Mouse (Mus musculus): ENCODE data around the gene Papss1. TPM values are rescaled to one million over a fixed set of nuclear protein-coding genes. Genes with fewer than 3 reads are reported as not detected.

Papss1 gene
- 73.7 and 77.3 TPM in 2 replicates for polyA plus RNA-seq (2012; rRNA removed)

DNA sequence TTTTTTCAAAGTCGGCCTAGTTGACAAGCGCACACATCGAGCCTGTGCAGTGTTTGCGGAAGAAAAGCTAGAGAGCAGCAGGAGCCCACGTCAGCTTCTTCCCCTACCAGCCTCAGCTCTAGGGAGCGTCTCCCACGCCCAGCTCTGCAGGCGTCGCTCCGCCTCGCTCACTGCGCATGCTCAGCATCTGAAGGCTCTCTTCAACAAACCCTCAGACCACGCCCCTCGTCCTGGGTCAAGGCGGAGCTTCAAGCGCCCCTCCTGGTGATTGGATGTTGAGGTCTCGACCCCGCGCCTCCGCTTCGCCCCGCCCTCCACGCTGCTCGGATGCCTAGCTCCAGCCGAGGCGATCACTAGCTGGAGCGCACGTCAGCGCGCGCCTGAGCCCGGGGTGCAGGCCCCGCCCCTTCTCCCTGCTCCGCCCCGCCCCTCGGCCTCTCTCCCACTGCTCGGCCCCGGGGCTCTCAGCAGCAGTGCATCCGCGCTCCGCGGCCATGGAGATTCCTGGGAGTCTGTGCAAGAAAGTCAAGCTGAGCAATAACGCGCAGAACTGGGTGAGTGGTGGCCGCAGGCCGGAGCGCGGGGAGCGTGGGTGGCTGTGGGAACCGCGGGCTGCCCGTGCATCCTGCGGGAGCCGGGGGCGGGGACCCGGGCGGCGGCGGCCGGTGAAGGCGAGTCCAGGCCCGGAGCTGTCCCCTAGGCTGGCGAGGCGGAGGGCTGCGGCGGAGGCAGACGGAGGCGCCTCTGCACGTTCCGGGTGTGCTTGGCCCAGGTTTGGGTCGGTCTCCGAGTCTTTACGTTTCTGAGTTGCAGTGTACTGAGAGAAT is at the start of gene Papss1:
Gene Papss1 (plus strand): TSS at position 339 of the 827 bp plus-strand sequence.

Other genes starting within 250 kb of the Papss1 start
- gene Sgms2, start 73.4 kb upstream of the Papss1 start, polyA plus RNA-seq (2012; rRNA removed) = 7.1 and 8.3 TPM in 2 replicates

Data from colon, adult 2 months (tissue).